In genomic region chr7:137239542-137240133, GRCm38 (mm10) we compare ENCODE assay signal across 29 mouse cellular contexts.
A peak's percentile ranks its signal among the peaks of the same experiment; 100 is the strongest.
DNase-seq lines count a peak whose midpoint lies in the region; ATAC-seq and TF ChIP-seq lines count a peak whose summit lies in the region.
"Had no signal": no experiment of that assay in that cellular context is flagged by ENCODE, and none has a peak within 500 bp of the region (broad histone marks: within the 10 kb centered on the region; RNA-seq: fewer than 3 reads in every experiment).

No protein-coding gene starts in this region.

- no peaks in the 10 kb centered on the region for H3K9me3 ChIP-seq in hindbrain, embryonic 13.5 days
- no peaks in the 10 kb centered on the region for H3K9me3 ChIP-seq in hindbrain, embryonic 11.5 days (ENCODE audit: control insufficient read depth, low read length)
- H3K9me3 ChIP-seq in neural tube, embryonic 12.5 days = no peaks in the 10 kb centered on the region
- H3K9me3 ChIP-seq in hindbrain, postnatal 0 days (ENCODE audit: low read length) = no peaks in the 10 kb centered on the region
- H3K9me3 ChIP-seq: forebrain, embryonic 12.5 days; heart, embryonic 13.5 days; limb, embryonic 10.5 days; limb, embryonic 15.5 days; liver, embryonic 13.5 days; megakaryocyte, embryonic 14.5 days had no signal

- TF ChIP-seq CTCF in hindbrain, postnatal 0 days (IDR thresholded peaks at IDR 0.05; ENCODE audit: low read depth) = no peak

- H3K4me2 ChIP-seq in hindbrain, embryonic 13.5 days = no peak overlapping the region
- no peak overlapping the region for H3K4me2 ChIP-seq in hindbrain, embryonic 11.5 days (replicated peaks; ENCODE audit: low read depth, low read length)
- no peak overlapping the region for H3K4me2 ChIP-seq in neural tube, embryonic 12.5 days (replicated peaks)
- no peak overlapping the region for H3K4me2 ChIP-seq in hindbrain, postnatal 0 days (ENCODE audit: low read depth, low read length)
- H3K4me2 ChIP-seq: forebrain, embryonic 12.5 days; heart, embryonic 13.5 days; limb, embryonic 15.5 days; liver, embryonic 13.5 days had no signal

- H3K27me3 ChIP-seq in hindbrain, embryonic 13.5 days = 0 out of 2 replicates have a peak, but pooled peaks cover 4% of the 10 kb centered on the region
- H3K27me3 ChIP-seq in hindbrain, embryonic 11.5 days (ENCODE audit: control insufficient read depth, insufficient read depth, low read length) = no peaks in the 10 kb centered on the region
- no peaks in the 10 kb centered on the region for H3K27me3 ChIP-seq in neural tube, embryonic 12.5 days (replicated peaks)
- no peaks in the 10 kb centered on the region for H3K27me3 ChIP-seq in hindbrain, postnatal 0 days (ENCODE audit: insufficient read depth, low read length)
- H3K27me3 ChIP-seq: Patski had no signal

- DNase-seq in hindbrain, embryonic 11.5 days (ENCODE audit: low spot score) = no peak
- no peak for DNase-seq in neural tube, embryonic 10.5 days (ENCODE audit: extremely low spot score, low spot score)
- DNase-seq in hindbrain, postnatal 0 days (ENCODE audit: low spot score) = no peak
- DNase-seq in urinary bladder, adult 18-20 months (ENCODE audit: low spot score in 2 of 2) = no peak
- no peak for DNase-seq in thymus, postnatal 25 days
- DNase-seq: cerebellum, adult 18-20 months; cerebellum, postnatal 10 days; forebrain, postnatal 0 days; gastrocnemius, postnatal 10 days; heart, postnatal 10 days; kidney, adult 8-10 months; kidney, postnatal 4 days; liver, embryonic 13.5 days; lung, adult 18-20 months; lung, postnatal 4 days; right cerebral cortex, adult 18-20 months; spleen, adult 18-20 months; thymus, postnatal 14 days had no signal

- WGBS in hindbrain, embryonic 13.5 days = 35% methylated on average over 5 of the region's 5 CpGs
- 71% methylated on average over 5 of the region's 5 CpGs for WGBS in hindbrain, embryonic 11.5 days
- WGBS in neural tube, embryonic 12.5 days = 25% methylated on average over 5 of the region's 5 CpGs
- WGBS in hindbrain, postnatal 0 days = 49% methylated on average over 5 of the region's 5 CpGs

- peaks cover 12% of the 10 kb centered on the region for H3K36me3 ChIP-seq in hindbrain, embryonic 13.5 days
- no peaks in the 10 kb centered on the region for H3K36me3 ChIP-seq in hindbrain, embryonic 11.5 days (ENCODE audit: control insufficient read depth, insufficient read depth, low read length)
- H3K36me3 ChIP-seq in neural tube, embryonic 12.5 days = peaks cover 9% of the 10 kb centered on the region
- no peaks in the 10 kb centered on the region for H3K36me3 ChIP-seq in hindbrain, postnatal 0 days (ENCODE audit: insufficient read depth, low read length)
- H3K36me3 ChIP-seq: forebrain, embryonic 12.5 days; heart, embryonic 13.5 days; liver, embryonic 13.5 days had no signal

- H3K27ac ChIP-seq in hindbrain, embryonic 13.5 days = peak overlapping the region; percentile 88
- no peak overlapping the region for H3K27ac ChIP-seq in hindbrain, embryonic 11.5 days (ENCODE audit: low read depth, low read length)
- no peak overlapping the region for H3K27ac ChIP-seq in neural tube, embryonic 12.5 days
- H3K27ac ChIP-seq in hindbrain, postnatal 0 days = peak overlapping the region; percentile 7; the same call in 1 of the 2 replicates
- H3K27ac ChIP-seq: forebrain, embryonic 12.5 days; heart, embryonic 13.5 days; kidney, postnatal 0 days; limb, embryonic 15.5 days; liver, embryonic 13.5 days had no signal

- peaks cover 81% of the 10 kb centered on the region for H3K4me1 ChIP-seq in hindbrain, embryonic 13.5 days (replicated peaks)
- H3K4me1 ChIP-seq in hindbrain, embryonic 11.5 days (replicated peaks; ENCODE audit: control insufficient read depth, insufficient read depth, low read length) = peaks cover 4% of the 10 kb centered on the region; the same call in 1 of the 2 replicates
- peaks cover 64% of the 10 kb centered on the region for H3K4me1 ChIP-seq in neural tube, embryonic 12.5 days
- peaks cover 4% of the 10 kb centered on the region; the same call in 1 of the 2 replicates for H3K4me1 ChIP-seq in hindbrain, postnatal 0 days (ENCODE audit: insufficient read depth, low read length)
- H3K4me1 ChIP-seq: heart, embryonic 13.5 days; liver, embryonic 13.5 days; megakaryocyte, embryonic 14.5 days had no signal

- peak; percentile 53; the same call in 1 of the 2 replicates for ATAC-seq in hindbrain, embryonic 13.5 days (ENCODE audit: low FRiP score)
- ATAC-seq in hindbrain, embryonic 11.5 days (ENCODE audit: low FRiP score) = no peak
- ATAC-seq in neural tube, embryonic 12.5 days (ENCODE audit: low FRiP score, low read depth) = 0 out of 2 replicates have a peak, but pooled peaks have one; percentile 33
- ATAC-seq in hindbrain, postnatal 0 days = no peak
- ATAC-seq: forebrain, postnatal 0 days; intestine, embryonic 16.5 days; lung, postnatal 0 days; Patski had no signal

- peak overlapping the region; percentile 30; the same call in 1 of the 2 replicates for H3K9ac ChIP-seq in hindbrain, embryonic 13.5 days
- no peak overlapping the region for H3K9ac ChIP-seq in hindbrain, embryonic 11.5 days (ENCODE audit: low read depth, low read length)
- H3K9ac ChIP-seq in neural tube, embryonic 12.5 days = no peak overlapping the region
- H3K9ac ChIP-seq in hindbrain, postnatal 0 days (replicated peaks; ENCODE audit: low read length) = no peak overlapping the region
- H3K9ac ChIP-seq: forebrain, embryonic 12.5 days; forebrain, postnatal 0 days; heart, embryonic 13.5 days; limb, embryonic 15.5 days; liver, embryonic 13.5 days had no signal

- H3K4me3 ChIP-seq in hindbrain, embryonic 13.5 days = no peak overlapping the region
- H3K4me3 ChIP-seq in hindbrain, embryonic 11.5 days (ENCODE audit: low read depth, low read length) = no peak overlapping the region
- H3K4me3 ChIP-seq in neural tube, embryonic 12.5 days = no peak overlapping the region
- no peak overlapping the region for H3K4me3 ChIP-seq in hindbrain, postnatal 0 days (ENCODE audit: low read length)
- H3K4me3 ChIP-seq: forebrain, embryonic 12.5 days; heart, embryonic 13.5 days; limb, embryonic 10.5 days; limb, embryonic 15.5 days; liver, embryonic 13.5 days; megakaryocyte, embryonic 14.5 days had no signal

Comparison
In these comparisons a context has a peak if more than half of its experiments do, and no peak if none do; other contexts are left out.
1. ATAC-seq: peak in hindbrain, embryonic 13.5 days (single experiment) and neural tube, embryonic 12.5 days (single experiment); none in hindbrain, embryonic 11.5 days (single experiment) and hindbrain, postnatal 0 days (single experiment).
2. H3K27ac ChIP-seq: peak in hindbrain, embryonic 13.5 days (single experiment) and hindbrain, postnatal 0 days (single experiment); none in hindbrain, embryonic 11.5 days (single experiment) and neural tube, embryonic 12.5 days (single experiment).